Mouse (Mus musculus) effector memory CD4-positive, alpha-beta T cell, adult 7 months (primary cell): Measurements from ENCODE around the gene Iqcg. TPM values are rescaled to one million over a fixed set of nuclear protein-coding genes. Genes with fewer than 3 reads are reported as not detected.

ENCODE experiments used
- polyA plus RNA-seq: library from polyadenylated mRNA; unstranded; fragments of 100-300 nt; shearing (Covaris generic); gene quantifications from one replicate; pipeline ENCODE4 v1.2.1, GENCODE M21; 2017

Iqcg gene
- polyA plus RNA-seq, result 1.9 TPM

DNA sequence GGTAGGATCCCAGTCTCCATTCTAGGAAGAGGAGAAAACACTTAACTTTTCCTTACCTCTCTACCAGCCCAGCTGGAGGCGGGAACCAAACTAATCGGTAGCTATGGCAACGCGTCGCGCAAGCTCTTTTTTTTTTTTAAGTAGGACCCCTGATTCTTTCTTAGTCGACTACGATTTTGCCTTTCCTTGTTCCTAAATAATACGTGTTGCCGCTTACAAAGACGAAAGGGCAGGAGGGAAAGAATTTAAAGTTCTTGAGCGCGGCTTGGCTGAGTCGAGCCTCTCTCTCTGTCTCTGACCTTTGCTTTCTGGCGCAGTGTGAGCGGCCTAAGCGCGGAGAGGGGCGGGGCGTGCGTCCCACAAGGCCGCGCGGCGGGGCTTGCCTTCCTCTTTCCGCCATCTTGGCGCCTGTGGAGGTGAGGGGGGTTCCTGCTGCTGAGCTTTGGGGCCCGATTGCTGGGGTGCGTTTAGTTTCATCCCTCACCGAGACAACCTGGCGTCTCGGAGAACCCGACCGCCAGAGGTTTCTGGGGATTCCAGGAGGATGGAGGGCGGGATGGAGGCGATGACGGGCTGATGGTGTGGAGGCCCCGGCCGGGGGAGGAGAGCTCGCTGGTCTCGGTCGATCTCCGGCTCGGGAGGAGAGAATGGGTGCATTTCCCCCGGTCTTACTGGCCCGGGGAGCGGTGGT lies at the start of gene Iqcg, which contains the start of gene Rpl35a:
TSS of gene Iqcg (minus strand) at position 124 of the 691 bp plus-strand sequence.
TSS of gene Rpl35a (plus strand) at position 359 of the 691 bp plus-strand sequence.

DNA sequence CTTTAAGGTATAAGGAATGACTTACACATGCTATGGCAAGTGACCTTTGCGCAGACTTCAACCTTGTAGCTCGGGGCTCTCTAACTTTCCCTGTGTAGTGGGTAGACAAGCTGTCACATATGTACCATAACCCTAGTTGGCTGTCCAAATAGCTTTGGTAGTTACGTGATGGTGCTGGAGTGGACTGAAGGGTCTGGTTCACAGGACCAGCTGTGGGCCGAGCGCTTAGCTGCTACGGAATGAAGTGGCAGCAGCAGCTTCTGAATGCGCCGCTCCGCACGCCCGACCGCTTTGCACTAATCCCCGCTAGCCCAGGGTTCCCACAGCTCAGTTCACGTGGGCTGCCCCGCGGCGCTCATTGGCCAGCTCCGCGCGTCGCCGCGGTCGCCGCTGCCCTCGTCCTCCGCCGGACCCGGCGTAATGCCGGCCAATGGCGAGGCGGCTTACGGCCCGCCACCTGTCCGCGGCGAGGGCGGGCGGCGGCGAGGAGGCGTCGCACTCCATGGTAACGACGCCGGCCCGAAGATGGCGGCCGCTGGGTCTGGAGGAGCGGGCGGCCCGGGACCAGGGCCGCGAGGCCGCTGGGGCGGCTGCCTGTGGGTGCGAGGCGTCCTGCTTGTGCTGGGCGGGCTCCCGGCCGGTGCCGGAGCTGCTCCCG lies 6.1 kb upstream of the Iqcg start, which contains the start of gene Lmln:
TSS of gene Lmln (plus strand) at position 498 of the 658 bp plus-strand sequence.

Other genes starting within 250 kb of the Iqcg start
- gene Smbd1, start 245.7 kb downstream of the Iqcg start, polyA plus RNA-seq, result not detected
- 61.0 TPM for gene Fyttd1, start 178.7 kb downstream of the Iqcg start, polyA plus RNA-seq
- gene Rubcn, start 178.5 kb downstream of the Iqcg start, polyA plus RNA-seq, result 8.5 TPM
- gene Lrch3, start 142.1 kb downstream of the Iqcg start, polyA plus RNA-seq, result 68.6 TPM
- gene Rpl35a, start 235 bp upstream of the Iqcg start, polyA plus RNA-seq, result 613 TPM
- gene Lmln, start 6.3 kb upstream of the Iqcg start, polyA plus RNA-seq, result 1.5 TPM
- gene Osbpl11, start 128.9 kb upstream of the Iqcg start, polyA plus RNA-seq, result 23.4 TPM
- 70.8 TPM for gene Snx4, start 195.2 kb upstream of the Iqcg start, polyA plus RNA-seq